Mouse (Mus musculus) forebrain, embryonic 14.5 days (tissue): ENCODE results near the gene Smbd1. TPM values are rescaled to one million over a fixed set of nuclear protein-coding genes. Genes with fewer than 3 reads are reported as not detected.
A peak's percentile ranks its signal among the peaks of the same experiment; 100 is the strongest.

Source experiments
- ATAC-seq: fragments of 200-750 bp; cut with Nextera tagmentation; 2 replicates; pipeline ENCODE4 v1.8.0; 2017; ENCODE audit warnings: mild to moderate bottlenecking, moderate library complexity
- DNase-seq: peaks from one replicate; pipeline ENCODE4 v3.0.0-alpha.2; 2015; ENCODE audit warnings: low spot score
- H3K27ac ChIP-seq: fragments of 300-500 bp; sonication (generic); 2 replicates; pipeline ENCODE4 v1.5.1; 2014; ENCODE audit warnings: low read depth, mild to moderate bottlenecking, control low read depth, low read length, moderate library complexity
- H3K27me3 ChIP-seq: fragments of 300-500 bp; sonication (generic); replicated peaks from 2 replicates; pipeline ENCODE4 v1.6.1; 2014; ENCODE audit warnings: low read length, control low read depth, mixed read lengths; ENCODE audit not compliant: control insufficient read depth, insufficient read depth
- H3K36me3 ChIP-seq: fragments of 300-500 bp; sonication (generic); 2 replicates; pipeline ENCODE4 v1.6.1; 2014; ENCODE audit warnings: low read length, control low read depth; ENCODE audit not compliant: control insufficient read depth, insufficient read depth
- H3K4me1 ChIP-seq: fragments of 300-500 bp; sonication (generic); 2 replicates; pipeline ENCODE4 v1.6.1; 2014; ENCODE audit warnings: antibody characterized with exemption, low read length, control low read depth; ENCODE audit not compliant: control insufficient read depth, insufficient read depth
- H3K4me2 ChIP-seq: fragments of 300-500 bp; sonication (generic); 2 replicates; pipeline ENCODE4 v1.6.1; 2014; ENCODE audit warnings: mild to moderate bottlenecking, control low read depth, low read length
- H3K4me3 ChIP-seq: fragments of 300-500 bp; sonication (generic); 2 replicates; pipeline ENCODE4 v1.5.1; 2014; ENCODE audit warnings: low read depth, low read length, control low read depth
- H3K9ac ChIP-seq: fragments of 300-500 bp; sonication (generic); 2 replicates; pipeline ENCODE4 v1.6.1; 2014; ENCODE audit warnings: mild to moderate bottlenecking, low read length, control low read depth, moderate library complexity
- H3K9me3 ChIP-seq: fragments of 300-500 bp; sonication (generic); replicated peaks from 2 replicates; pipeline ENCODE4 v1.6.1; 2016; ENCODE audit warnings: low read length, control low read depth, mixed read lengths; ENCODE audit not compliant: control insufficient read depth
- WGBS: fragments of 180-500 bp; shearing (Covaris S2); extraction: QIAGEN DNeasy Blood & Tissue Kit; methylation state at CpG from one replicate; pipeline ENCODE4 v1.1.7; 2014; 5-methylcytosine and 5-hydroxymethylcytosine counted together
- polyA plus RNA-seq: library from polyadenylated mRNA; unstranded; fragments of >200 nt; fragmentation: Nextera tagmentation; extraction: Ambion mirVana; gene quantifications from 2 replicates; pipeline ENCODE4 v1.2.1, GENCODE M21; 2014

Gene Smbd1
- not detected in 2 replicates for polyA plus RNA-seq

DNA sequence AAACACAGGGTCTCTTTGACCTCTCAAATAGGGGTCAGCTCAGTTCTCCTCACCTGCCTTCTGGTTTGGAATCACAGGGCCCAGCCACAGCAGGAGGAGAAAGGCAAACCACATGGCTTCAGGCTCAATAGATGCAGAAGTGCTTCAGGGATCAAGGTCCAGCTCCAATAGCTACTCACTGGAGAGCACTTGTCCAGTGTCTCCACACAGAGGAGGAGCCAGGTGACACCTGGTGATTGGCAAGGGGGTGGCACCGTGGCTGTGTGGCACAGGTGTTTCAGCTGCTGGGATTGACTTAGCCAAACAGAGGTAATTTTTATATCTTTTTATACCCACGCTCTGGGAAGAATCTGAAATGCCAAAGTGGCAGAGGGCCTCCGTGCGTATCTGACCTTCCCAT lies at the start of gene Smbd1:
TSS of gene Smbd1 (minus strand) at position 157 of the 400 bp plus-strand sequence.
- H3K36me3 ChIP-seq: no peaks in the 10 kb centered on the region
- ATAC-seq (no peak), DNase-seq (no peak)
- no peak within 1 kb of the TSS for H3K9ac ChIP-seq
- WGBS: 90% methylated on average over 4 of the region's 4 CpGs
- peaks cover 8% of the 10 kb centered on the region; the same call in 1 of the 2 replicates for H3K4me1 ChIP-seq
- H3K4me2 ChIP-seq: no peak within 1 kb of the TSS
- H3K9me3 ChIP-seq: no peaks in the 10 kb centered on the region
- no peak within 1 kb of the TSS for H3K27ac ChIP-seq
- no peaks in the 10 kb centered on the region for H3K27me3 ChIP-seq
- no peak within 1 kb of the TSS for H3K4me3 ChIP-seq

- 84% methylated on average over 12 of the region's 12 CpGs for WGBS
- DNase-seq: no peak
- ATAC-seq: no peak
Measured at GRCm38 (mm10) chr16:32858771-32859636, 48.7 kb upstream of the Smbd1 start.

GRCm38 (mm10) chr16:32858356-32858755 lies 48.1 kb upstream of the Smbd1 start:
- Histone ChIP-seq H3K9me3 (no peaks in the 10 kb centered on the region), H3K36me3 (0 out of 2 replicates have a peak, but pooled peaks cover 7% of the 10 kb centered on the region), H3K27me3 (no peaks in the 10 kb centered on the region), H3K27ac (no peak overlapping the region), H3K9ac (no peak overlapping the region), H3K4me1 (peaks cover 4% of the 10 kb centered on the region; the same call in 1 of the 2 replicates), H3K4me3 (no peak overlapping the region), H3K4me2 (no peak overlapping the region)
- ATAC-seq: no peak
- 72% methylated on average over 4 of the region's 4 CpGs for WGBS
- DNase-seq: no peak

More at GRCm38 (mm10) chr16:32858771-32859636, 48.7 kb upstream of the Smbd1 start:
- no peaks in the 10 kb centered on the region for H3K27me3 ChIP-seq
- H3K4me1 ChIP-seq: peaks cover 4% of the 10 kb centered on the region; the same call in 1 of the 2 replicates
- H3K4me2 ChIP-seq: no peak overlapping the region
- H3K4me3 ChIP-seq: no peak overlapping the region
- 0 out of 2 replicates have a peak, but pooled peaks cover 7% of the 10 kb centered on the region for H3K36me3 ChIP-seq
- H3K27ac ChIP-seq: no peak overlapping the region
- H3K9ac ChIP-seq: no peak overlapping the region
- no peaks in the 10 kb centered on the region for H3K9me3 ChIP-seq

GRCm38 (mm10) chr16:32856751-32857150 lies 46.5 kb upstream of the Smbd1 start:
- H3K27me3 ChIP-seq: no peaks in the 10 kb centered on the region
- peaks cover 4% of the 10 kb centered on the region; the same call in 1 of the 2 replicates for H3K4me1 ChIP-seq
- 0 out of 2 replicates have a peak, but pooled peaks cover 7% of the 10 kb centered on the region for H3K36me3 ChIP-seq
- no peak overlapping the region for H3K27ac ChIP-seq
- H3K4me3 ChIP-seq: no peak overlapping the region
- DNase-seq (no peak), ATAC-seq (no peak)
- H3K9me3 ChIP-seq: no peaks in the 10 kb centered on the region
- 97% methylated on average over 3 of the region's 3 CpGs for WGBS
- no peak overlapping the region for H3K9ac ChIP-seq
- no peak overlapping the region for H3K4me2 ChIP-seq

- H3K9me3 ChIP-seq: no peaks in the 10 kb centered on the region; the same call in 1 of the 2 replicates
- peak overlapping the region; percentile 15; the same call in 1 of the 2 replicates for H3K27ac ChIP-seq
- H3K9ac ChIP-seq: no peak overlapping the region
- peaks cover 13% of the 10 kb centered on the region for H3K36me3 ChIP-seq
- peak; percentile 32; the same call in 1 of the 2 replicates for ATAC-seq
- peaks cover 4% of the 10 kb centered on the region; the same call in 1 of the 2 replicates for H3K4me1 ChIP-seq
- 55% methylated on average over 2 of the region's 2 CpGs for WGBS
- peak; percentile 82 for DNase-seq
- no peaks in the 10 kb centered on the region for H3K27me3 ChIP-seq
- H3K4me3 ChIP-seq: no peak overlapping the region
- no peak overlapping the region for H3K4me2 ChIP-seq
Measured at GRCm38 (mm10) chr16:32854050-32854571, 43.8 kb upstream of the Smbd1 start.

DNA sequence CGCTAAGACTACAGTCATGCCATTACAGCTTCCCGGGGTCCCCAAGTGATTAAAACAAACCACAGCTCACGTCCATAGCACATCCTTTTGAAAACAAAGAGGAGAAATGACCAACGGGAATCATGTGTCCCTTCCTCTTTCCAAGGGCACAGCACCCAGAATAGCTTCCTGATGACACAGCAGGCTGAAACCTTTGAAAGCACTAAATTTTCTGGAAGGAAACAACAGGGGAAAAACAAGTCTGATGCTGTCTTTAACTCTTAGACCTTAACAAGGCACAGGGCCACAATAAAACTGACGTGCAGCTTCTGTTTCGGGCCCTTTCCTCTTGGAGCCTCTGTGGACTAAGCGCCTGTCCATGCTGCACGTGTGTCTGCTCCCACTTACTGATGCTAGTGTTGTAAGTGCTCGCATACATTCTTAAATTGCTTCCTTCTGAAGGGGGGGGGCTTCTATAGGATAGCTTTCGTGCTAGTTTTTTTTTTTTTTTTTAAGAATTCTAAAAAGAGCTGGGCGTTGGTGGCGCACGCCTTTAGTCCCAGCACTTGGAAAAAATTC lies 43.3 kb upstream of the Smbd1 start:
- no peaks in the 10 kb centered on the region; the same call in 1 of the 2 replicates for H3K9me3 ChIP-seq
- no peak overlapping the region for H3K4me3 ChIP-seq
- no peak for ATAC-seq
- WGBS: 65% methylated on average over 13 of the region's 13 CpGs
- H3K27me3 ChIP-seq: no peaks in the 10 kb centered on the region
- peak overlapping the region; percentile 15; the same call in 1 of the 2 replicates for H3K27ac ChIP-seq
- H3K9ac ChIP-seq: no peak overlapping the region
- peaks cover 17% of the 10 kb centered on the region for H3K36me3 ChIP-seq
- DNase-seq: peak; percentile 10
- no peak overlapping the region for H3K4me2 ChIP-seq
- peaks cover 4% of the 10 kb centered on the region; the same call in 1 of the 2 replicates for H3K4me1 ChIP-seq

DNA sequence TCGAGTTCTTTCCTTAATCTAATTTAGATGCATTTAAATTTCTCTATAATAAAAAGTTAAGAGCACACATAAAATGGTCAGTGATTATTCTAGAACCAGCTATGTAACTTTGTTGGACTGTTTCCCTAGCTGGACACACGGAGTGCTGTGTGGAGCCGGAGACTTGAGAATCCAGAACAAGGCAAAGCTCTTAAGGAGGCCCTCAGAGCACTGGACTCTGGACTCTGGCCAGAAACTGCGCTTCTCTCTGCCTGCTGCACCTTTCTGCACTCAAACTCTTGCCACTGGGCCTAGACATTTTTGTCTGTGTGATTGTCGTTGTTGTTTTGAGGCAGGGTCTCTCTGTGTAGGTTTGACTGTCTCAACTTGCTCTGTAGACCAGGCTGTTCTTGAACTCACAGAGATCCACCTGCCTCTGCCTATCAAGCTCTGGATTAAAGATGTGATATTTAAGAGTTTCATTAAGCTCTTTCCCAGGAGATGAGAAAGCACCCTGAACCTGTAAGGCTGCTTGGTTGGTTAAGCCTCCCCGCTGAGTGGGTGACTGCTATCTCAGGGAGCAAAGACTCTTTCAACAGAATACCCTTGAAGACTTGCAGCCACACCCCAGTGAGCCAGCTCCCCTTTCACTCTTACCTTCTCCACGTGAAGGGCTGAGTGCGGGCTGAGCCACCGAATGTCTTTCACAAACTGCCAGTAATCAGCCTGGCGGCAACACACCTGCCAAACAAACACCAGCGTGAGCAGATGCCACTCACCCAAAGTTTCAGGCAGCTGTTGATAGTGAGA lies 39.0 kb upstream of the Smbd1 start:
- no peak for DNase-seq
- H3K4me1 ChIP-seq: peaks cover 2% of the 10 kb centered on the region; the same call in 1 of the 2 replicates
- no peak overlapping the region for H3K9ac ChIP-seq
- WGBS: 93% methylated on average over 11 of the region's 11 CpGs
- H3K27me3 ChIP-seq: no peaks in the 10 kb centered on the region
- H3K4me3 ChIP-seq: no peak overlapping the region
- ATAC-seq: no peak
- H3K9me3 ChIP-seq: no peaks in the 10 kb centered on the region; the same call in 1 of the 2 replicates
- H3K27ac ChIP-seq: no peak overlapping the region
- H3K4me2 ChIP-seq: no peak overlapping the region
- H3K36me3 ChIP-seq: peaks cover 52% of the 10 kb centered on the region

DNA sequence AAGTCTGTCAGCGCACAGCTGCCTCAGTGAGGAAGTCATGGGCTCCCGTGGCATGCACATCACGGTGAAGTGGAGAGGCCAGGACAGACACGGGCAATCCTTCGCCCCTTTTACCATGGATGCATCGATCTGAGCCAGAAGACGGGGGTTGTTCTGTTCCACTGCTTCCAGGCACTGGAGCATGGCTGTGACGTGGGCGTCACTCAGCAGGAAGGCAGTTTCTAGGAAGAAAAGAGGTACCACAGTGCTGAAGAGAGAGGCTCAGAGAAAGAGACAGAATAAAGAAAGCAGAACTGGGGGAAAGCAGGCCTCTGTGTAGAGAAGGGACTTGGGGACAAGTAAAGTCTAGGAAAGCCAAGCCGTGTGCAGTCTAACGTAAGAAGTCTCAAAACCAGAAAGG lies 36.8 kb upstream of the Smbd1 start:
- Histone ChIP-seq H3K36me3 (peaks cover 64% of the 10 kb centered on the region), H3K4me1 (no peaks in the 10 kb centered on the region), H3K27ac (no peak overlapping the region), H3K4me3 (no peak overlapping the region), H3K9me3 (no peaks in the 10 kb centered on the region; the same call in 1 of the 2 replicates), H3K27me3 (no peaks in the 10 kb centered on the region), H3K4me2 (no peak overlapping the region), H3K9ac (no peak overlapping the region)
- WGBS: 93% methylated on average over 11 of the region's 11 CpGs
- ATAC-seq: no peak
- no peak for DNase-seq
